Mouse (Mus musculus) liver, embryonic 15.5 days (tissue): ENCODE results near the gene Meioc. TPM values are rescaled to one million over a fixed set of nuclear protein-coding genes. Genes with fewer than 3 reads are reported as not detected.
"Not testable (repeated sequence)": the region's sequence is repeated elsewhere in the genome, so short reads cannot be mapped to it uniquely, and the experiment has no call there.

Experiments
- ATAC-seq: fragments of 200-750 bp; cut with Nextera tagmentation; 2 replicates; pipeline ENCODE4 v1.8.0; 2017; ENCODE audit warnings: moderate number of reproducible peaks, mild to moderate bottlenecking, moderate library complexity; ENCODE audit not compliant: insufficient read depth
- H3K27ac ChIP-seq: fragments of 300-500 bp; sonication (generic); replicated peaks from 2 replicates; pipeline ENCODE4 v1.5.1; 2015; ENCODE audit warnings: mild to moderate bottlenecking, inconsistent platforms
- H3K27me3 ChIP-seq: fragments of 300-500 bp; sonication (generic); 2 replicates; pipeline ENCODE4 v1.6.1; 2015; ENCODE audit warnings: mild to moderate bottlenecking, inconsistent platforms
- H3K36me3 ChIP-seq: fragments of 300-500 bp; sonication (generic); replicated peaks from 2 replicates; pipeline ENCODE4 v1.6.1; 2015; ENCODE audit warnings: moderate library complexity, mild to moderate bottlenecking, inconsistent platforms
- H3K4me1 ChIP-seq: fragments of 300-500 bp; sonication (generic); replicated peaks from 2 replicates; pipeline ENCODE4 v1.6.1; 2015; ENCODE audit warnings: inconsistent platforms
- H3K4me2 ChIP-seq: fragments of 300-500 bp; sonication (generic); 2 replicates; pipeline ENCODE4 v1.6.1; 2015; ENCODE audit warnings: moderate library complexity, mild to moderate bottlenecking, inconsistent platforms
- H3K4me3 ChIP-seq: fragments of 300-500 bp; sonication (generic); replicated peaks from 2 replicates; pipeline ENCODE4 v1.5.1; 2015; ENCODE audit warnings: mild to moderate bottlenecking, inconsistent platforms
- H3K9ac ChIP-seq: fragments of 300-500 bp; sonication (generic); 2 replicates; pipeline ENCODE4 v1.6.1; 2015; ENCODE audit warnings: moderate library complexity, mild to moderate bottlenecking, inconsistent platforms
- H3K9me3 ChIP-seq: fragments of 300-500 bp; sonication (generic); replicated peaks from 2 replicates; pipeline ENCODE4 v1.6.1; 2016; ENCODE audit warnings: inconsistent platforms
- WGBS: fragments of 180-500 bp; shearing (Covaris S2); methylation state at CpG from one replicate; pipeline ENCODE4 v1.1.7; 2015; ENCODE audit warnings: mixed read lengths; ENCODE audit not compliant: insufficient replicate concordance; 5-methylcytosine and 5-hydroxymethylcytosine counted together
- polyA plus RNA-seq: library from polyadenylated mRNA; unstranded; fragments of >200 nt; fragmentation: Nextera tagmentation; extraction: Ambion mirVana; gene quantifications from 2 replicates; pipeline ENCODE4 v1.2.1, GENCODE M21; 2015

The Meioc gene
- polyA plus RNA-seq, 1 experiment from 2014 or later, result 0.09 TPM

DNA sequence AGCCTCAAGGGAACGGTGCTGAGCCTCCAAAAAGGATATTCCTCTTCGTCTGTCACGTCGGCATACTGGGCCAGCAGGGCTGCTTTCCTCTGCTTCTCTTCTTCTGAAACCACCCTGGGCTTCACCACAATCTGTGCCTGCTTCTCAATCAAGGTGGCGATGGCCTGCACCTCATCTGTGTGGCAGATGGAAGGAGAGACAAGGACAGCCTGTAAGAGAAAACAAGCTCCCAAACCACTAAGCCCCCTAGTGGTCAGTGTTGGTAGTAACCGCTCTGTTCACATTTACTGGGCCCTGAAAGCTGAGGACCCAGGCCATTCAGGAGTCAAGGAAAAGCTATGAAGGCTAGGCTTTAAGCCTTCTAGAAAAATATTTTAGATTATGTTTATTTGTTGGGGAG lies 26.6 kb downstream of the Meioc start:
- no peak for ATAC-seq
- Histone ChIP-seq H3K9ac (no peak overlapping the region), H3K9me3 (no peaks in the 10 kb centered on the region), H3K4me1 (no peaks in the 10 kb centered on the region), H3K27ac (no peak overlapping the region), H3K4me3 (no peak overlapping the region), H3K27me3 (no peaks in the 10 kb centered on the region), H3K36me3 (peaks cover 16% of the 10 kb centered on the region; the same call in 1 of the 2 replicates), H3K4me2 (no peak overlapping the region)
- WGBS, result 53% methylated on average over 6 of the region's 6 CpGs

GRCm38 (mm10) chr11:102695289-102695688 lies 31.8 kb downstream of the Meioc start:
- WGBS, result 77% methylated on average over 7 of the region's 7 CpGs

GRCm38 (mm10) chr11:102697338-102698017 lies 34.0 kb downstream of the Meioc start, which contains the start of gene Ccdc43:
Gene Ccdc43, minus strand, starts transcription at chr11:102697782.
- peaks cover 24% of the 10 kb centered on the region; the same call in 1 of the 2 replicates for H3K4me1 ChIP-seq
- H3K27ac ChIP-seq, result no peak within 1 kb of the TSS

More at GRCm38 (mm10) chr11:102695289-102695688, 31.8 kb downstream of the Meioc start:
- Histone ChIP-seq H3K27ac (no peak overlapping the region), H3K27me3 (no peaks in the 10 kb centered on the region), H3K9ac (no peak overlapping the region), H3K4me3 (no peak overlapping the region), H3K4me1 (peaks cover 24% of the 10 kb centered on the region; the same call in 1 of the 2 replicates), H3K9me3 (no peaks in the 10 kb centered on the region), H3K4me2 (no peak overlapping the region), H3K36me3 (0 out of 2 replicates have a peak, but pooled peaks cover 2% of the 10 kb centered on the region)
- no peak for ATAC-seq

DNA sequence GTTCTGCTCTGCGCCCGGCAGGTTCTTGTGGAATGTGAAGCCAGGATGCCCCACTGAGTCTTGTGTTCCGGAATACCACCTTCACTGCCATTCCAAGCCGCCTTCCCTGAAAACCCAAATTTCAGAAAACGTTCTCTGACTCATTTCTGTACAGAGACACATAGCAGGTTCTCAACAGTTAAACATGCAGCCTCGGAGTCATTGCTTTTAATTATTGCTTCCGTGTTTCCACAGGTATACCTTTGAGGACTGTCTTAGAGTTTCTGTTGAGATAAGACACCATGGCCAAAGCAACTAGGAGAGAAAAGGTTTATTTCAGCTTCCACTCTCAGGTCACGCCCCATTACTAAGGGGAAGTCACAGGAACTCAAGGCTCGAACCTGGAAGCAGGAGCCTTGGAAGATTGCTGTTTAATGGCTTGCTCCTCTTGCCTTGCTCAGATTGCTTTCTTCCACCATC lies 34.5 kb downstream of the Meioc start:
- no peaks in the 10 kb centered on the region for H3K36me3 ChIP-seq
- peaks cover 24% of the 10 kb centered on the region; the same call in 1 of the 2 replicates for H3K4me1 ChIP-seq
- ATAC-seq, result no peak
- peak overlapping the region; percentile 80 for H3K4me2 ChIP-seq
- peak overlapping the region; percentile 65 for H3K9ac ChIP-seq
- H3K4me3 ChIP-seq, result peak overlapping the region; percentile 74
- no peaks in the 10 kb centered on the region for H3K9me3 ChIP-seq
- H3K27me3 ChIP-seq, result no peaks in the 10 kb centered on the region
- WGBS, result 11% methylated on average over 9 of the region's 9 CpGs
- H3K27ac ChIP-seq, result no peak overlapping the region

More at GRCm38 (mm10) chr11:102697338-102698017, 34.0 kb downstream of the Meioc start, which contains the start of gene Ccdc43:
- Histone ChIP-seq H3K9me3 (no peaks in the 10 kb centered on the region), H3K9ac (peak within 1 kb of the TSS; percentile 65), H3K36me3 (no peaks in the 10 kb centered on the region), H3K4me2 (peak within 1 kb of the TSS; percentile 80), H3K27me3 (no peaks in the 10 kb centered on the region), H3K4me3 (peak within 1 kb of the TSS; percentile 74)
- ATAC-seq, result peak; percentile 96
- WGBS, result under 1% methylated on average over 49 of the region's 49 CpGs

GRCm38 (mm10) chr11:102702206-102702605 lies 38.7 kb downstream of the Meioc start:
- WGBS, result 69% methylated on average over 6 of the region's 6 CpGs
- H3K27ac ChIP-seq, H3K27me3 ChIP-seq, H3K4me2 ChIP-seq, H3K9me3 ChIP-seq, H3K4me3 ChIP-seq, ATAC-seq, H3K36me3 ChIP-seq, H3K9ac ChIP-seq: not testable (repeated sequence)
- peaks cover 14% of the 10 kb centered on the region; the same call in 1 of the 2 replicates for H3K4me1 ChIP-seq

- H3K9me3 ChIP-seq, result no peaks in the 10 kb centered on the region
- no peaks in the 10 kb centered on the region; the same call in 1 of the 2 replicates for H3K27me3 ChIP-seq
- no peak overlapping the region for H3K27ac ChIP-seq
- 63% methylated on average over 4 of the region's 4 CpGs for WGBS
- H3K9ac ChIP-seq, result no peak overlapping the region
- H3K4me3 ChIP-seq, result no peak overlapping the region
- no peaks in the 10 kb centered on the region for H3K4me1 ChIP-seq
- no peak overlapping the region for H3K4me2 ChIP-seq
- no peak for ATAC-seq
- no peaks in the 10 kb centered on the region for H3K36me3 ChIP-seq
These were observed 48.9 kb downstream of the Meioc start for GRCm38 (mm10) chr11:102712411-102712810.

- not testable (repeated sequence) for H3K4me1 ChIP-seq, H3K4me3 ChIP-seq, H3K9ac ChIP-seq, H3K27ac ChIP-seq, ATAC-seq, H3K4me2 ChIP-seq, H3K9me3 ChIP-seq, H3K36me3 ChIP-seq, H3K27me3 ChIP-seq
- WGBS, result 65% methylated on average over 2 of the region's 2 CpGs
These were observed 51.1 kb downstream of the Meioc start for GRCm38 (mm10) chr11:102714578-102714977.

DNA sequence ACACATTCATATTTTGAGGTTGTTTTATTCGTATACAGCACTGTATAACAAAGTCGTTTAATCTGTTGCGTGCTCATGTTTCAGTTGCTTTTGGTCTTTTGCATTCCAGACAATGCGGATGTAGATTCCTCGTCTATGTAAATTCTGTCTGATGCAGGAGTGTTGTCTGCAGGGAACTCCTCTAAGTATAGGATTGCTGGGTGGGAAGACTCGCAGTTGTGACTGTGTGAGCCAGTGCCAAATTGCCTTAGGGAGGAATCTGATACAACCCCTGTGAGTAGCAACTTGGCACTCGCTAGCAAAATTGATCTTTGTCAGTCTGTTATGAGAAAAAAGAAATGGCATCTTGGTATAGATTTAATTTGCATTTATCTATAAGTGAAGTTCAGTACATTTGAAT lies 52.6 kb downstream of the Meioc start:
- Histone ChIP-seq H3K9ac (no peak overlapping the region), H3K27me3 (no peaks in the 10 kb centered on the region; the same call in 1 of the 2 replicates), H3K4me1 (no peaks in the 10 kb centered on the region), H3K4me3 (no peak overlapping the region), H3K27ac (no peak overlapping the region), H3K36me3 (no peaks in the 10 kb centered on the region), H3K9me3 (no peaks in the 10 kb centered on the region), H3K4me2 (no peak overlapping the region)
- WGBS, result 68% methylated on average over 7 of the region's 7 CpGs
- ATAC-seq, result no peak

DNA sequence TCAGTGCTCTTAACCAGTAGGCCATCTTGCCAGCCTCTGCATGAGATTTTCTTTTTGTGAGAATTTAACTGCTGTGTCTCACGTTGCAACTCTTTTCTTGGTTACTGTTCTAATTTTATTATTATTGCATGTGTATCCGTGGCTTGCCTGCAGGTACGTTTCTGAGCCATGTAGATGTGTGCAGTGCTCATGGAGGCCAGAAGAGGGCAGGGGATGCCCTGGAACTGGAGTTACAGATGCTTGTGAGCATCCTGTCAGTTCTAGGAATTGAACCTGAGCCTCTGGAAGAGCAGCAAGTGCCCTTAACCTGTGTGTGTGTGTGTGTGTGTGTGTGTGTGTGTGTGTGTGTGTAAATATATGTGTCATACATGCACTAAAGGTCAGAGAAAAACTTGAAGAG lies 62.1 kb downstream of the Meioc start:
- H3K27me3 ChIP-seq, result 0 out of 2 replicates have a peak, but pooled peaks cover 6% of the 10 kb centered on the region
- no peaks in the 10 kb centered on the region for H3K4me1 ChIP-seq
- H3K9ac ChIP-seq, result no peak overlapping the region
- H3K27ac ChIP-seq, result no peak overlapping the region
- H3K9me3 ChIP-seq, result no peaks in the 10 kb centered on the region
- H3K36me3 ChIP-seq, result no peaks in the 10 kb centered on the region
- WGBS, result 25% methylated on average over 3 of the region's 3 CpGs
- H3K4me2 ChIP-seq, result no peak overlapping the region
- ATAC-seq, result no peak
- H3K4me3 ChIP-seq, result no peak overlapping the region

GRCm38 (mm10) chr11:102728614-102729013 lies 65.1 kb downstream of the Meioc start:
- no peaks in the 10 kb centered on the region for H3K9me3 ChIP-seq
- H3K27me3 ChIP-seq, result 0 out of 2 replicates have a peak, but pooled peaks cover 10% of the 10 kb centered on the region
- no peak for ATAC-seq
- H3K4me2 ChIP-seq, result no peak overlapping the region
- no peaks in the 10 kb centered on the region for H3K4me1 ChIP-seq
- no peak overlapping the region for H3K4me3 ChIP-seq
- H3K27ac ChIP-seq, result no peak overlapping the region
- no peak overlapping the region for H3K9ac ChIP-seq
- H3K36me3 ChIP-seq, result no peaks in the 10 kb centered on the region
- 30% methylated on average over 7 of the region's 7 CpGs for WGBS

DNA sequence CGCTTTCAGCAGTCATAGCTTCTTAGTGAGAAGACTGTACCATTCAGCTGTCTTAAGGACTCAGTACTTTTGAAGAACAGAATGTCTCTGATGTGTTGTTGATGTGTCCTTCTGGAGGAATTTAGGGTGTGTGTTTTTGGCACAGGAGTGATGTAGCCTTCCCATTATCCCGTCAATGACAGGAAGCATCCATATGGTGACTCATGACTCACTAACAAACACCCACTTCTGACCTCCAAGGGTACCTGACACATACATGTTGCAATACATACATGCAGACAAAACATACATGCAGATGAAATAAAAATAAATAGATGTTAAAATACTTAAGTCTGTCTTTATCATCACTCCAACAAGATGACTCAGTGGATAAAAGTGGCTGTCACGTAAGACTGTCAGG lies 66.3 kb downstream of the Meioc start:
- Histone ChIP-seq H3K9ac (no peak overlapping the region), H3K27me3 (0 out of 2 replicates have a peak, but pooled peaks cover 7% of the 10 kb centered on the region), H3K4me1 (no peaks in the 10 kb centered on the region), H3K4me3 (no peak overlapping the region), H3K27ac (no peak overlapping the region), H3K4me2 (no peak overlapping the region), H3K9me3 (no peaks in the 10 kb centered on the region), H3K36me3 (no peaks in the 10 kb centered on the region)
- no peak for ATAC-seq
- 72% methylated on average over 3 of the region's 3 CpGs for WGBS
